Mouse (Mus musculus) embryonic fibroblast, embryonic 13.5 days (primary cell): ENCODE data around the gene Rbm20.

Source experiments
- CTCF ChIP-seq: IDR thresholded peaks from 2 replicates; pipeline ENCODE4 v1.5.1; 2011; ENCODE audit warnings: mild to moderate bottlenecking, control low read depth, low read length, moderate library complexity, borderline replicate concordance; ENCODE audit not compliant: insufficient read depth
- POLR2A ChIP-seq: IDR thresholded peaks from 2 replicates; pipeline ENCODE4 v1.6.1; 2011; ENCODE audit warnings: low read depth, mild to moderate bottlenecking, control low read depth, low read length, moderate library complexity

DNA sequence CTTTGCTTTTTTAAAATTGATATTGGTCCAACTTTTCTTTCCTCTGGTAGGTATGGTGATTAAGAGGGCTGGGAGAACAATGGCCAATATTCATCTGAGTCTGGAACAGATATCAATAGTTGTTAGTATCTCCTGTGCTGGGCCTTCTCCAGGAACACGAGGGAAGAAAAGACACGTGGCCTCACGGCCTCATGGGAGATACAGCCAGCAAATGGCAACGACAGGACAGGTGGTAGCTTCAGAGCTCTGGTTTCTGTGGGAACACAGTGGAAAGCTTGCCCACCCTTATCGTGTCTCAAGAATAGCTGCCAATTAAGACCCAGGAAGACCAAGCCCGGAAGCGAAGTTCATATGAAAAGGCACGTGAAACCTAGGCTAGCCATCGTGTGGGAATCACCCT, 12.3 kb upstream of the Rbm20 start:
- TF ChIP-seq CTCF (no peak), POLR2A (no peak)
